In genomic region chr14:121970402-121970801, GRCm38 (mm10) we compare ENCODE assay signal across 26 mouse cellular contexts. TPM values are rescaled to one million over a fixed set of nuclear protein-coding genes. Genes with fewer than 3 reads are reported as not detected.
DNase-seq lines count a peak whose midpoint lies in the region; ATAC-seq lines count a peak whose summit lies in the region.
"Had no signal": no experiment of that assay in that cellular context is flagged by ENCODE, and none has a peak within 500 bp of the region (broad histone marks: within the 10 kb centered on the region; RNA-seq: fewer than 3 reads in every experiment).

No protein-coding gene starts in this region.

- H3K36me3 ChIP-seq in intestine, embryonic 14.5 days (ENCODE audit: control insufficient read depth, insufficient read depth, low read length) = 0 out of 2 replicates have a peak, but pooled peaks cover 4% of the 10 kb centered on the region
- H3K36me3 ChIP-seq in intestine, embryonic 15.5 days = no peaks in the 10 kb centered on the region
- H3K36me3 ChIP-seq: embryonic facial prominence, embryonic 12.5 days; hindbrain, embryonic 15.5 days had no signal

- no peak overlapping the region for H3K4me2 ChIP-seq in intestine, embryonic 14.5 days (ENCODE audit: low read length)
- H3K4me2 ChIP-seq in intestine, embryonic 15.5 days (replicated peaks) = no peak overlapping the region
- H3K4me2 ChIP-seq: embryonic facial prominence, embryonic 12.5 days; embryonic facial prominence, embryonic 15.5 days; heart, embryonic 11.5 days; hindbrain, embryonic 12.5 days; hindbrain, embryonic 15.5 days had no signal

- H3K27me3 ChIP-seq in intestine, embryonic 14.5 days (replicated peaks; ENCODE audit: control insufficient read depth, insufficient read depth, low read length) = no peaks in the 10 kb centered on the region
- no peaks in the 10 kb centered on the region for H3K27me3 ChIP-seq in intestine, embryonic 15.5 days (replicated peaks)
- H3K27me3 ChIP-seq: embryonic facial prominence, embryonic 12.5 days; embryonic facial prominence, embryonic 15.5 days; hindbrain, embryonic 12.5 days; hindbrain, embryonic 15.5 days; Patski had no signal

- 83% methylated on average over 1 of the region's 1 CpGs for WGBS in intestine, embryonic 14.5 days
- 88% methylated on average over 1 of the region's 1 CpGs for WGBS in intestine, embryonic 15.5 days

- no peaks in the 10 kb centered on the region for H3K9me3 ChIP-seq in intestine, embryonic 14.5 days (ENCODE audit: control insufficient read depth, low read length)
- H3K9me3 ChIP-seq in intestine, embryonic 15.5 days = no peaks in the 10 kb centered on the region
- H3K9me3 ChIP-seq: embryonic facial prominence, embryonic 12.5 days; embryonic facial prominence, embryonic 15.5 days; G1E; hindbrain, embryonic 12.5 days; hindbrain, embryonic 15.5 days had no signal

- DNase-seq in intestine, embryonic 14.5 days (ENCODE audit: low spot score) = peak; percentile 41
- peak; percentile 20 for DNase-seq in CD4-positive helper T cell, adult 2 months (ENCODE audit: low read depth, low spot score)
- DNase-seq in induced T-regulatory cell, adult 2 months (ENCODE audit: low read depth) = peak; percentile 54
- DNase-seq in gastrocnemius, adult 8-10 months (ENCODE audit: low spot score in 2 of 2) = no peak
- no peak for DNase-seq in urinary bladder, adult 18-20 months (ENCODE audit: low spot score in 2 of 2)
- DNase-seq: adrenal gland, postnatal 10 days; adrenal gland, postnatal 36 days; cerebellum, adult 11 months; cerebellum, adult 2 months; cerebellum, adult 9-11 months; cerebellum, postnatal 25 days; forebrain, postnatal 0 days; gastrocnemius, adult 2 months; gastrocnemius, postnatal 25 days; heart, adult 2 months had no signal

- no peak for ATAC-seq in intestine, embryonic 14.5 days (replicated peaks; ENCODE audit: low FRiP score, low TSS enrichment, low read depth)
- no peak for ATAC-seq in intestine, embryonic 15.5 days
- ATAC-seq: forebrain, embryonic 14.5 days; forebrain, postnatal 0 days; intestine, postnatal 0 days; Patski had no signal

- no peak overlapping the region for H3K9ac ChIP-seq in intestine, embryonic 14.5 days (ENCODE audit: low read length)
- H3K9ac ChIP-seq in intestine, embryonic 15.5 days = no peak overlapping the region
- H3K9ac ChIP-seq: embryonic facial prominence, embryonic 12.5 days; embryonic facial prominence, embryonic 15.5 days; forebrain, postnatal 0 days; hindbrain, embryonic 12.5 days; hindbrain, embryonic 15.5 days had no signal

- no peak overlapping the region for H3K4me3 ChIP-seq in intestine, embryonic 14.5 days (ENCODE audit: low read depth, low read length)
- H3K4me3 ChIP-seq in intestine, embryonic 15.5 days (replicated peaks) = no peak overlapping the region
- H3K4me3 ChIP-seq: embryonic facial prominence, embryonic 12.5 days; embryonic facial prominence, embryonic 15.5 days; gastrocnemius, adult 2 months; heart, adult 2 months; hindbrain, embryonic 12.5 days; hindbrain, embryonic 15.5 days had no signal

- H3K4me1 ChIP-seq in intestine, embryonic 14.5 days (replicated peaks; ENCODE audit: control insufficient read depth, insufficient read depth, low read length) = 0 out of 2 replicates have a peak, but pooled peaks cover 4% of the 10 kb centered on the region
- no peaks in the 10 kb centered on the region for H3K4me1 ChIP-seq in intestine, embryonic 15.5 days (replicated peaks)
- H3K4me1 ChIP-seq: embryonic facial prominence, embryonic 12.5 days; embryonic facial prominence, embryonic 15.5 days; hindbrain, embryonic 12.5 days; hindbrain, embryonic 15.5 days had no signal

- no peak overlapping the region for H3K27ac ChIP-seq in intestine, embryonic 14.5 days (ENCODE audit: low read depth)
- no peak overlapping the region for H3K27ac ChIP-seq in intestine, embryonic 15.5 days
- H3K27ac ChIP-seq: embryonic facial prominence, embryonic 12.5 days; embryonic facial prominence, embryonic 15.5 days; gastrocnemius, adult 2 months; heart, adult 2 months; hindbrain, embryonic 12.5 days; hindbrain, embryonic 15.5 days had no signal

RNA-seq across cellular contexts. Expression of gene Gpr183, which starts 5.4 kb away (rescaled TPM):
- 3.4 and 4.7 TPM in 2 replicates for polyA plus RNA-seq in intestine, embryonic 14.5 days (2014; fragmentation: Nextera tagmentation; extraction: Ambion mirVana)
- 3.7 TPM in 2 replicates for polyA plus RNA-seq in intestine, embryonic 15.5 days (2015; fragmentation: Nextera tagmentation; extraction: Ambion mirVana)
- under 1 TPM; 0.15 to 0.38 (median 0.23) TPM for total RNA-seq in gastrocnemius, adult 8-10 months (2022)
- polyA plus RNA-seq: Patski had no signal

RNA-seq across cellular contexts. Expression of gene Gpr18, which starts 54.8 kb away (rescaled TPM):
- 0.23 and 0.62 TPM in 2 replicates for polyA plus RNA-seq in intestine, embryonic 14.5 days (2014; fragmentation: Nextera tagmentation; extraction: Ambion mirVana)
- 0.29 and 0.34 TPM in 2 replicates for polyA plus RNA-seq in intestine, embryonic 15.5 days (2015; fragmentation: Nextera tagmentation; extraction: Ambion mirVana)
- not detected for total RNA-seq in gastrocnemius, adult 8-10 months (2022)
- total RNA-seq: forebrain, postnatal 0 days; gastrocnemius, adult 2 months; gastrocnemius, postnatal 25 days had no signal
- polyA plus RNA-seq: cerebellum, adult 2 months; forebrain, embryonic 14.5 days; forebrain, postnatal 0 days; G1E; heart, embryonic 14.5 days; hindbrain, embryonic 12.5 days had no signal

Comparison
In these comparisons a context has a peak if more than half of its experiments do, and no peak if none do; other contexts are left out.
1. DNase-seq: peak in intestine, embryonic 14.5 days (single experiment), CD4-positive helper T cell, adult 2 months (single experiment) and induced T-regulatory cell, adult 2 months (single experiment); none in gastrocnemius, adult 8-10 months (0 of 2) and urinary bladder, adult 18-20 months (0 of 2).